Mouse (Mus musculus): ENCODE data around the gene Gm9789.
"Not testable (repeated sequence)": the region's sequence is repeated elsewhere in the genome, so short reads cannot be mapped to it uniquely, and the experiment has no call there.

Gm9789 gene

GRCm38 (mm10) chr16:89157652-89158051 lies at the start of gene Gm9789:
Gm9789 (plus strand) TSS chr16:89157952.
- no peak for DNase-seq

GRCm38 (mm10) chr16:89140551-89140950 lies 17.2 kb upstream of the Gm9789 start, which contains the start of gene Gm6358:
Gm6358 (plus strand) TSS chr16:89140851.
- no peak for DNase-seq

GRCm38 (mm10) chr16:89150786-89151185 lies 7.0 kb upstream of the Gm9789 start, which contains the start of gene Gm10061:
Gm10061 (plus strand) TSS chr16:89151086.
- DNase-seq = no peak

GRCm38 (mm10) chr16:89169190-89169589 lies 11.4 kb downstream of the Gm9789 start, which contains the start of gene Gm7735:
Gm7735 (plus strand) TSS chr16:89169490.
- not testable (repeated sequence) for DNase-seq

GRCm38 (mm10) chr16:89174435-89174834 lies 16.7 kb downstream of the Gm9789 start, which contains the start of gene 1110057P08Rik:
1110057P08Rik (plus strand) TSS chr16:89174735.
- no peak for DNase-seq

- no peak for DNase-seq
These were observed 30.9 kb downstream of the Gm9789 start for GRCm38 (mm10) chr16:89188621-89189020.

- no peak for DNase-seq
These were observed 47.8 kb downstream of the Gm9789 start, which contains the start of gene Krtap20-2 for GRCm38 (mm10) chr16:89205561-89205960. Krtap20-2 (plus strand) TSS chr16:89205861.
